Mouse (Mus musculus) C2C12 (cell line): Measurements from ENCODE around the gene Pou3f1.

Experiments
- CEBPB ChIP-seq: IDR thresholded peaks from one replicate; pipeline ENCODE4 v1.6.1; 2011; ENCODE audit warnings: low read depth, mild to moderate bottlenecking, control low read depth, moderate library complexity
- CTCF ChIP-seq: IDR thresholded peaks from one replicate; pipeline ENCODE4 v1.5.1; 2011; ENCODE audit not compliant: control insufficient read depth, insufficient read depth, insufficient read length
- MAX ChIP-seq: IDR thresholded peaks from one replicate; pipeline ENCODE4 v1.6.1; 2011; ENCODE audit warnings: mild to moderate bottlenecking, control low read depth
- MYOD1 ChIP-seq: IDR thresholded peaks from one replicate; pipeline ENCODE4 v1.6.1; 2011; ENCODE audit warnings: low read depth; ENCODE audit not compliant: control insufficient read depth, insufficient read length
- MYOG ChIP-seq: IDR thresholded peaks from one replicate; pipeline ENCODE4 v1.6.1; 2011; ENCODE audit not compliant: control insufficient read depth, insufficient read length; ENCODE audit errors: extremely low read depth
- USF1 ChIP-seq: IDR thresholded peaks from one replicate; pipeline ENCODE4 v1.6.1; 2011; ENCODE audit warnings: low read depth, mild to moderate bottlenecking, control low read depth, moderate library complexity

GRCm38 (mm10) chr4:124667476-124668033 is 10.9 kb downstream of the Pou3f1 start:
- TF ChIP-seq CTCF (no peak), USF1 (no peak), MAX (no peak), MYOD1 (no peak), MYOG (no peak), CEBPB (no peak)
